Mouse (Mus musculus) forebrain, embryonic 11.5 days (tissue): ENCODE measurements around the gene Cstf2. TPM values are rescaled to one million over a fixed set of nuclear protein-coding genes. Genes with fewer than 3 reads are reported as not detected.

Experiments used
- ATAC-seq: fragments of 200-750 bp; cut with Nextera tagmentation; replicated peaks from 2 replicates; pipeline ENCODE4 v1.8.0; 2017; ENCODE audit warnings: moderate TSS enrichment; ENCODE audit not compliant: low FRiP score
- DNase-seq: peaks from one replicate; pipeline ENCODE4 v3.0.0-alpha.2; 2017; ENCODE audit warnings: low spot score
- H3K27ac ChIP-seq: fragments of 300-500 bp; sonication (generic); 2 replicates; pipeline ENCODE4 v1.5.1; 2014; ENCODE audit warnings: low read depth, low read length
- H3K27me3 ChIP-seq: fragments of 300-500 bp; sonication (generic); 2 replicates; pipeline ENCODE4 v1.6.1; 2014; ENCODE audit warnings: mild to moderate bottlenecking, low read length, mixed read lengths; ENCODE audit not compliant: control insufficient read depth, insufficient read depth
- H3K36me3 ChIP-seq: fragments of 300-500 bp; sonication (generic); 2 replicates; pipeline ENCODE4 v1.6.1; 2014; ENCODE audit warnings: mild to moderate bottlenecking, low read length, moderate library complexity, mixed read lengths; ENCODE audit not compliant: control insufficient read depth, insufficient read depth
- H3K4me1 ChIP-seq: fragments of 300-500 bp; sonication (generic); replicated peaks from 2 replicates; pipeline ENCODE4 v1.6.1; 2014; ENCODE audit warnings: low read length, mixed read lengths; ENCODE audit not compliant: control insufficient read depth, insufficient read depth
- H3K4me2 ChIP-seq: fragments of 300-500 bp; sonication (generic); 2 replicates; pipeline ENCODE4 v1.6.1; 2014; ENCODE audit warnings: low read depth, mild to moderate bottlenecking, low read length, moderate library complexity, mixed read lengths; ENCODE audit not compliant: severe bottlenecking
- H3K4me3 ChIP-seq: fragments of 300-500 bp; sonication (generic); 2 replicates; pipeline ENCODE4 v1.5.1; 2014; ENCODE audit warnings: low read depth, low read length
- H3K9ac ChIP-seq: fragments of 300-500 bp; sonication (generic); 2 replicates; pipeline ENCODE4 v1.6.1; 2014; ENCODE audit warnings: low read length
- H3K9me3 ChIP-seq: fragments of 300-500 bp; sonication (generic); 2 replicates; pipeline ENCODE4 v1.6.1; 2016; ENCODE audit warnings: low read length, mixed read lengths; ENCODE audit not compliant: control insufficient read depth
- WGBS: fragments of 180-500 bp; shearing (Covaris S2); extraction: QIAGEN DNeasy Blood & Tissue Kit; methylation state at CpG from one replicate; pipeline ENCODE4 v1.1.7; 2014; 5-methylcytosine and 5-hydroxymethylcytosine counted together
- polyA plus RNA-seq: library from polyadenylated mRNA; unstranded; fragments of >200 nt; fragmentation: Nextera tagmentation; extraction: Ambion mirVana; gene quantifications from 2 replicates; pipeline ENCODE4 v1.2.1, GENCODE M21; 2014

Gene Cstf2
- polyA plus RNA-seq: 78.0 and 79.9 TPM in 2 replicates

- Histone ChIP-seq H3K4me3 (peak within 1 kb of the TSS; percentile 54), H3K27me3 (no peaks in the 10 kb centered on the region; the same call in 1 of the 2 replicates)
- ATAC-seq: peak; percentile 98
These were observed at the start of gene Cstf2 for GRCm38 (mm10) chrX:134058987-134059712. Gene Cstf2 (plus strand): TSS chrX:134059187.

GRCm38 (mm10) chrX:134019005-134019404 is 40.0 kb upstream of the Cstf2 start:
- Histone ChIP-seq H3K4me2 (no peak overlapping the region), H3K4me3 (no peak overlapping the region), H3K9ac (no peak overlapping the region), H3K27me3 (no peaks in the 10 kb centered on the region), H3K9me3 (no peaks in the 10 kb centered on the region), H3K36me3 (no peaks in the 10 kb centered on the region), H3K27ac (no peak overlapping the region), H3K4me1 (no peaks in the 10 kb centered on the region)
- WGBS: 19% methylated on average over 9 of the region's 9 CpGs
- DNase-seq (peak; percentile 75), ATAC-seq (peak; percentile 67; the same call in 1 of the 2 replicates)

More at GRCm38 (mm10) chrX:134058987-134059712, at the start of gene Cstf2:
- no peaks in the 10 kb centered on the region for H3K9me3 ChIP-seq
- 18% methylated on average over 67 of the region's 77 CpGs for WGBS
- peak within 1 kb of the TSS; percentile 63; the same call in 1 of the 2 replicates for H3K27ac ChIP-seq
- no peaks in the 10 kb centered on the region for H3K36me3 ChIP-seq
- DNase-seq: peak; percentile 95
- H3K4me1 ChIP-seq: no peaks in the 10 kb centered on the region
- H3K4me2 ChIP-seq: peak within 1 kb of the TSS; percentile 49
- peak within 1 kb of the TSS; percentile 69 for H3K9ac ChIP-seq

GRCm38 (mm10) chrX:134020664-134021063 is 38.3 kb upstream of the Cstf2 start:
- no peak for DNase-seq
- WGBS: 48% methylated on average over 5 of the region's 5 CpGs
- no peak overlapping the region for H3K4me3 ChIP-seq
- no peak for ATAC-seq
- H3K4me2 ChIP-seq: no peak overlapping the region
- no peaks in the 10 kb centered on the region for H3K36me3 ChIP-seq
- H3K4me1 ChIP-seq: no peaks in the 10 kb centered on the region
- H3K9ac ChIP-seq: no peak overlapping the region
- H3K27ac ChIP-seq: no peak overlapping the region
- no peaks in the 10 kb centered on the region for H3K27me3 ChIP-seq
- H3K9me3 ChIP-seq: no peaks in the 10 kb centered on the region

- Histone ChIP-seq H3K4me3 (no peak overlapping the region), H3K9me3 (no peaks in the 10 kb centered on the region), H3K27me3 (no peaks in the 10 kb centered on the region), H3K36me3 (no peaks in the 10 kb centered on the region), H3K4me1 (no peaks in the 10 kb centered on the region), H3K27ac (no peak overlapping the region), H3K4me2 (no peak overlapping the region), H3K9ac (no peak overlapping the region)
- DNase-seq (no peak), ATAC-seq (no peak)
- WGBS: 76% methylated on average over 1 of the region's 1 CpGs
These were observed 10.0 kb upstream of the Cstf2 start for GRCm38 (mm10) chrX:134048994-134049393.

GRCm38 (mm10) chrX:134056897-134057296 is 2.1 kb upstream of the Cstf2 start:
- no peaks in the 10 kb centered on the region for H3K4me1 ChIP-seq
- H3K4me3 ChIP-seq: no peak overlapping the region
- H3K27me3 ChIP-seq: no peaks in the 10 kb centered on the region
- ATAC-seq (no peak), DNase-seq (no peak)
- 84% methylated on average over 2 of the region's 2 CpGs for WGBS
- H3K27ac ChIP-seq: no peak overlapping the region
- H3K9ac ChIP-seq: no peak overlapping the region
- H3K36me3 ChIP-seq: no peaks in the 10 kb centered on the region
- H3K4me2 ChIP-seq: no peak overlapping the region
- H3K9me3 ChIP-seq: no peaks in the 10 kb centered on the region

GRCm38 (mm10) chrX:134058040-134058875 is 729 bp upstream of the Cstf2 start:
- WGBS: 80% methylated on average over 14 of the region's 14 CpGs
- Histone ChIP-seq H3K27ac (no peak overlapping the region), H3K9ac (no peak overlapping the region; the same call in 1 of the 2 replicates), H3K4me2 (peak overlapping the region; percentile 15; the same call in 1 of the 2 replicates), H3K4me1 (no peaks in the 10 kb centered on the region), H3K36me3 (no peaks in the 10 kb centered on the region), H3K9me3 (no peaks in the 10 kb centered on the region), H3K4me3 (peak overlapping the region; percentile 54), H3K27me3 (no peaks in the 10 kb centered on the region)
- ATAC-seq (no peak; the same call in 1 of the 2 replicates), DNase-seq (no peak)

GRCm38 (mm10) chrX:134059764-134060163 is 777 bp downstream of the Cstf2 start:
- Histone ChIP-seq H3K4me1 (no peaks in the 10 kb centered on the region), H3K4me3 (peak overlapping the region; percentile 54), H3K9ac (peak overlapping the region; percentile 69), H3K27ac (peak overlapping the region; percentile 63; the same call in 1 of the 2 replicates), H3K9me3 (no peaks in the 10 kb centered on the region), H3K27me3 (no peaks in the 10 kb centered on the region; the same call in 1 of the 2 replicates), H3K4me2 (peak overlapping the region; percentile 49), H3K36me3 (no peaks in the 10 kb centered on the region)
- 16% methylated on average over 10 of the region's 10 CpGs for WGBS
- ATAC-seq: peak; percentile 3; the same call in 1 of the 2 replicates
- DNase-seq: no peak

GRCm38 (mm10) chrX:134085453-134085852 is 26.5 kb downstream of the Cstf2 start:
- Histone ChIP-seq H3K4me2 (no peak overlapping the region), H3K9ac (no peak overlapping the region), H3K4me3 (no peak overlapping the region), H3K27me3 (no peaks in the 10 kb centered on the region; the same call in 1 of the 2 replicates), H3K4me1 (no peaks in the 10 kb centered on the region), H3K27ac (no peak overlapping the region), H3K36me3 (no peaks in the 10 kb centered on the region), H3K9me3 (no peaks in the 10 kb centered on the region)
- 71% methylated on average over 1 of the region's 1 CpGs for WGBS
- ATAC-seq (no peak), DNase-seq (no peak)
